Mouse (Mus musculus): ENCODE measurements around the gene Ptn. TPM values are rescaled to one million over a fixed set of nuclear protein-coding genes. Genes with fewer than 3 reads are reported as not detected.
A peak's percentile ranks its signal among the peaks of the same experiment; 100 is the strongest.

Ptn gene
- polyA plus RNA-seq, 1 experiment from 2014 or later, result 113 TPM

GRCm38 (mm10) chr6:36815992-36816391, 6.0 kb upstream of the Ptn start:
- no peaks in the 10 kb centered on the region for H3K36me3 ChIP-seq (ENCODE audit: insufficient read depth)
- DNase-seq (peak; percentile 49), ATAC-seq (ENCODE audit: insufficient read depth) (no peak)
- no peak overlapping the region for H3K4me2 ChIP-seq
- H3K9me3 ChIP-seq (ENCODE audit: low read depth, low read length), result peaks cover 4% of the 10 kb centered on the region; the same call in 1 of the 2 replicates
- TF ChIP-seq CTCF (IDR thresholded peaks at IDR 0.05; ENCODE audit: low read depth), result no peak
- WGBS, result 39% methylated on average over 2 of the region's 2 CpGs
- peaks cover 11% of the 10 kb centered on the region for H3K4me1 ChIP-seq (ENCODE audit: insufficient read depth)
- H3K4me3 ChIP-seq (ENCODE audit: low read depth, low read length), result no peak overlapping the region
- H3K27ac ChIP-seq (ENCODE audit: low read depth), result no peak overlapping the region
- no peaks in the 10 kb centered on the region for H3K27me3 ChIP-seq (ENCODE audit: insufficient read depth, low read length)
- H3K9ac ChIP-seq, result no peak overlapping the region

GRCm38 (mm10) chr6:36812666-36813515, 2.9 kb upstream of the Ptn start:
- Histone ChIP-seq H3K27ac (ENCODE audit: low read depth) (no peak overlapping the region), H3K4me3 (ENCODE audit: low read depth, low read length) (no peak overlapping the region), H3K9me3 (ENCODE audit: low read depth, low read length) (peaks cover 4% of the 10 kb centered on the region; the same call in 1 of the 2 replicates), H3K9ac (no peak overlapping the region), H3K36me3 (ENCODE audit: insufficient read depth) (no peaks in the 10 kb centered on the region), H3K4me1 (ENCODE audit: insufficient read depth) (no peaks in the 10 kb centered on the region), H3K27me3 (ENCODE audit: insufficient read depth, low read length) (no peaks in the 10 kb centered on the region), H3K4me2 (no peak overlapping the region)
- no peak for DNase-seq
- no peak for ATAC-seq (ENCODE audit: insufficient read depth)
- 41% methylated on average over 7 of the region's 7 CpGs for WGBS
- 0 out of 2 replicates have a peak, but pooled peaks have one; percentile 8 for TF ChIP-seq CTCF (IDR thresholded peaks at IDR 0.05; ENCODE audit: low read depth)

GRCm38 (mm10) chr6:36810448-36810847, 428 bp upstream of the Ptn start:
- Histone ChIP-seq H3K4me1 (ENCODE audit: insufficient read depth) (no peaks in the 10 kb centered on the region), H3K4me2 (peak overlapping the region; percentile 75), H3K27me3 (ENCODE audit: insufficient read depth, low read length) (no peaks in the 10 kb centered on the region), H3K9ac (no peak overlapping the region), H3K4me3 (ENCODE audit: low read depth, low read length) (peak overlapping the region; percentile 51), H3K36me3 (ENCODE audit: insufficient read depth) (no peaks in the 10 kb centered on the region; the same call in 1 of the 2 replicates), H3K9me3 (ENCODE audit: low read depth, low read length) (no peaks in the 10 kb centered on the region), H3K27ac (ENCODE audit: low read depth) (no peak overlapping the region)
- TF ChIP-seq CTCF (IDR thresholded peaks at IDR 0.05; ENCODE audit: low read depth), result no peak
- no peak for ATAC-seq (ENCODE audit: insufficient read depth)
- WGBS, result 18% methylated on average over 5 of the region's 5 CpGs
- DNase-seq, result peak; percentile 22

GRCm38 (mm10) chr6:36809311-36809726, 701 bp downstream of the Ptn start:
- Histone ChIP-seq H3K27ac (ENCODE audit: low read depth) (peak overlapping the region; percentile 75), H3K9me3 (ENCODE audit: low read depth, low read length) (no peaks in the 10 kb centered on the region), H3K4me2 (peak overlapping the region; percentile 75), H3K4me1 (ENCODE audit: insufficient read depth) (no peaks in the 10 kb centered on the region), H3K36me3 (ENCODE audit: insufficient read depth) (no peaks in the 10 kb centered on the region; the same call in 1 of the 2 replicates), H3K9ac (peak overlapping the region; percentile 62), H3K4me3 (ENCODE audit: low read depth, low read length) (peak overlapping the region; percentile 51), H3K27me3 (ENCODE audit: insufficient read depth, low read length) (no peaks in the 10 kb centered on the region)
- 6% methylated on average over 7 of the region's 7 CpGs for WGBS
- no peak for TF ChIP-seq CTCF (IDR thresholded peaks at IDR 0.05; ENCODE audit: low read depth)
- DNase-seq, result peak; percentile 51
- ATAC-seq (ENCODE audit: insufficient read depth), result peak; percentile 65

- Histone ChIP-seq H3K27ac (ENCODE audit: low read depth) (peak overlapping the region; percentile 75; the same call in 1 of the 2 replicates), H3K9me3 (ENCODE audit: low read depth, low read length) (no peaks in the 10 kb centered on the region), H3K4me1 (ENCODE audit: insufficient read depth) (no peaks in the 10 kb centered on the region), H3K9ac (peak overlapping the region; percentile 62; the same call in 1 of the 2 replicates), H3K27me3 (ENCODE audit: insufficient read depth, low read length) (no peaks in the 10 kb centered on the region), H3K4me2 (peak overlapping the region; percentile 75), H3K36me3 (ENCODE audit: insufficient read depth) (no peaks in the 10 kb centered on the region; the same call in 1 of the 2 replicates), H3K4me3 (ENCODE audit: low read depth, low read length) (peak overlapping the region; percentile 51)
- TF ChIP-seq CTCF (IDR thresholded peaks at IDR 0.05; ENCODE audit: low read depth), result no peak
- WGBS, result 36% methylated on average over 7 of the region's 7 CpGs
- DNase-seq (peak; percentile 45), ATAC-seq (ENCODE audit: insufficient read depth) (no peak)
These were observed 1.5 kb downstream of the Ptn start for GRCm38 (mm10) chr6:36808306-36809058.

GRCm38 (mm10) chr6:36806906-36807305, 3.1 kb downstream of the Ptn start:
- H3K4me1 ChIP-seq (ENCODE audit: insufficient read depth), result no peaks in the 10 kb centered on the region
- no peak for ATAC-seq (ENCODE audit: insufficient read depth)
- peak overlapping the region; percentile 3; the same call in 1 of the 2 replicates for H3K4me3 ChIP-seq (ENCODE audit: low read depth, low read length)
- H3K36me3 ChIP-seq (ENCODE audit: insufficient read depth), result no peaks in the 10 kb centered on the region; the same call in 1 of the 2 replicates
- H3K9me3 ChIP-seq (ENCODE audit: low read depth, low read length), result no peaks in the 10 kb centered on the region
- no peaks in the 10 kb centered on the region for H3K27me3 ChIP-seq (ENCODE audit: insufficient read depth, low read length)
- peak overlapping the region; percentile 14; the same call in 1 of the 2 replicates for H3K4me2 ChIP-seq
- DNase-seq, result no peak
- H3K9ac ChIP-seq, result no peak overlapping the region
- H3K27ac ChIP-seq (ENCODE audit: low read depth), result no peak overlapping the region
- no peak for TF ChIP-seq CTCF (IDR thresholded peaks at IDR 0.05; ENCODE audit: low read depth)
- 72% methylated on average over 6 of the region's 6 CpGs for WGBS

Data from lung, embryonic 14.5 days (tissue).